Mouse (Mus musculus) A20 (cell line): ENCODE measurements around the gene Insrr.
"Not testable (repeated sequence)": the region's sequence is repeated elsewhere in the genome, so short reads cannot be mapped to it uniquely, and the experiment has no call there.

Experiments used
- DNase-seq: peaks from one replicate; pipeline ENCODE4 v3.0.0-alpha.2; 2011; ENCODE audit warnings: low read depth, low spot score

The Insrr gene

GRCm38 (mm10) chr3:87778283-87778682 is 18.5 kb upstream of the Insrr start:
- no peak for DNase-seq

GRCm38 (mm10) chr3:87779086-87779485 is 17.7 kb upstream of the Insrr start:
- DNase-seq = no peak

GRCm38 (mm10) chr3:87783282-87784023 is 13.3 kb upstream of the Insrr start:
- peak; percentile 69 for DNase-seq

- DNase-seq = no peak
Measured at GRCm38 (mm10) chr3:87785156-87785555, 11.6 kb upstream of the Insrr start.

- DNase-seq = no peak
Measured at GRCm38 (mm10) chr3:87785626-87786214, 11.0 kb upstream of the Insrr start.

- no peak for DNase-seq
Measured at GRCm38 (mm10) chr3:87789248-87789647, 7.5 kb upstream of the Insrr start.

- no peak for DNase-seq
Measured at GRCm38 (mm10) chr3:87789768-87790167, 7.0 kb upstream of the Insrr start.

- no peak for DNase-seq
Measured at GRCm38 (mm10) chr3:87794922-87795325, 1.8 kb upstream of the Insrr start, which contains the start of gene Ntrk1. Ntrk1 (minus strand) TSS chr3:87795162.

GRCm38 (mm10) chr3:87795336-87796277 is 1.1 kb upstream of the Insrr start:
- peak; percentile 59 for DNase-seq

GRCm38 (mm10) chr3:87801681-87802080 is 4.9 kb downstream of the Insrr start:
- DNase-seq = no peak

GRCm38 (mm10) chr3:87804038-87804677 is 7.4 kb downstream of the Insrr start:
- peak; percentile 85 for DNase-seq

- DNase-seq = no peak
Measured at GRCm38 (mm10) chr3:87809322-87809962, 12.7 kb downstream of the Insrr start.

- no peak for DNase-seq
Measured at GRCm38 (mm10) chr3:87811297-87811696, 14.5 kb downstream of the Insrr start.

- DNase-seq = no peak
Measured at GRCm38 (mm10) chr3:87812413-87812812, 15.7 kb downstream of the Insrr start.

- no peak for DNase-seq
Measured at GRCm38 (mm10) chr3:87812873-87813272, 16.1 kb downstream of the Insrr start.

GRCm38 (mm10) chr3:87816166-87816565 is 19.4 kb downstream of the Insrr start:
- no peak for DNase-seq

- peak; percentile 77 for DNase-seq
Measured at GRCm38 (mm10) chr3:87816646-87817093, 19.9 kb downstream of the Insrr start.

- DNase-seq = no peak
Measured at GRCm38 (mm10) chr3:87818226-87818625, 21.5 kb downstream of the Insrr start.

- DNase-seq = not testable (repeated sequence)
Measured at GRCm38 (mm10) chr3:87824206-87824605, 27.5 kb downstream of the Insrr start, which contains the start of gene Pear1. Pear1 (minus strand) TSS chr3:87824306.

- DNase-seq = no peak
Measured at GRCm38 (mm10) chr3:87828435-87828834, 31.7 kb downstream of the Insrr start.

- DNase-seq = no peak
Measured at GRCm38 (mm10) chr3:87829025-87829424, 32.3 kb downstream of the Insrr start.
